Mouse (Mus musculus) cerebellum, adult 11-12 months (tissue): Measurements from ENCODE around the gene Bhlha15.

Experiments
- DNase-seq: peaks from one replicate; pipeline ENCODE4 v3.0.0; 2022

The Bhlha15 gene

DNA sequence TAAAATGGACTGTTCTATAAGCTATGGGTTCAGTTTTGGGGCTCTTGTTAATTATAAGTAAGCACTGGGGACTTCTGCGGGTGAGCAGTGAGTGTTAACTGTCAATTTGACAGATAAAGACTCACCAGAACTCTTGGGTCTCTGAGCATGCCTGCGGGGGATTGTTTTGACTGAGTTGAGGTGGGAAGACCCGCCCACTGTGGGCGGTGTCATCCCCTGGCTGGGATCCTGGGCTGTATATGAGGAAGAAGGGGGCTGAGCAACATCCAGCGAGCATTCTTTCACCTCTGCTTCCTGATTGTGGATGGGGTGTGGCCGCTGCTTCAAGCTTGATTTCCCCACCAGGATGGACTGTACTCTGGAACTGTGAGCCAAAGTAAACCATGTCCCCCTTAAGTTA lies 44.1 kb downstream of the Bhlha15 start:
- DNase-seq = no peak

DNA sequence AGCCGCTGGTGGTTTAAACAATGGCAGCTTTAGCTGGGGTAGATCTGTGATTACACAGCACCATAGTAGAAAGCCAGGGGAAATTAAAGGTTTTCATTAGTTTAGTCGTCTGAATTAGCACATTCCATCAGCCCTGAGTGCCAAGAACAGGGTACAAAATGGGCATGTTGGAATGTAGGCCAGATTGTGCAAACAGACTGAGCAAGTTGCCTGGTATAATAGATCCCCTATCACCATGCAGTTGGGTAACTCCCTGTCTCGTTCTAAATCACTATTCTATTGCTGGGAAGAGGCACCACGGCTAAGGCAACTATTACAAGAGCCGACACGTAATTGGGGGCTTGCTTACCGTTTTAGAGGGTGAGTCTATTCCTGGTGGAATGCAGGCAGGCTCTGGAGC lies 44.6 kb downstream of the Bhlha15 start:
- DNase-seq = no peak

GRCm38 (mm10) chr5:144238969-144239368 lies 48.9 kb downstream of the Bhlha15 start:
- no peak for DNase-seq
